Mouse (Mus musculus) v-Abl transformed pro-B cells (cell line): ENCODE data around the gene AU022252.

Experiments used
- in situ Hi-C, 2 experiments: fragments of 400-800 bp; cut with MboI; formaldehyde crosslinking; loops; one replicate each; pipeline ENCODE4 v1.15.1; 2025; ENCODE audit not compliant: unreplicated experiment in 2 of 2

AU022252 gene

GRCm38 (mm10) chr4:119245961-119246360, 13.4 kb upstream of the AU022252 start:
- in situ Hi-C loops: loop anchor here (5.0 to 10.0 kb wide), 10 partner anchors 96 to 881 kb away; partner anchors contain the start of genes Ccdc30 (in 1 of the 2), Foxj3 (in 1 of the 2), Frg2f1 (in 1 of the 2) and Guca2a (in 1 of the 2)

DNA sequence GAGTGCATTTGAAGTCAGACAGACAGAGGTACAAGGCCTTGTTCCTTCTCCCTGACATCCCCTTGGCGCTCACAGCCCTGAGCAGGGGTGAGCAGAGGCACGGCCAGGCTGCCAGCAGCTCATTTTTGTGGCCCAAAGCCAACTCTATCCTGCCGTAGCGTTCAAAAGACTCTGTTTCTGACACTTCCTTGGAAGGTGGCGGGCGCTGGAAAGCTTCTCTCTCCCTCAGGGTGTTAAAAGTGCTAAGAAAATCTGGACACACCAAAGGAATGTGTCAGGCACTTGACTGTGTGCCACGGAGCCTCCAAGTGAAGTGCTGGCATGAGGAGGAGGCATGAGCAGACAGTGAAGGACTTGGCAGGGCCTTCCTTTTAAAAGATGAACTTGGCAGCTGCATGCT, 13.0 kb upstream of the AU022252 start:
- in situ Hi-C loops: loop anchor here (5.0 to 10.0 kb wide), 10 partner anchors 97 to 882 kb away; partner anchors contain the start of genes Ccdc30 (in 1 of the 2), Foxj3 (in 1 of the 2), Frg2f1 (in 1 of the 2) and Guca2a (in 1 of the 2)

GRCm38 (mm10) chr4:119244468-119245240, 12.1 kb upstream of the AU022252 start:
- in situ Hi-C loops: loop anchor here (5.0 to 10.0 kb wide), 13 partner anchors 98 to 883 kb away; partner anchors contain the start of genes Ccdc30 (in 1 of the 2), Foxj3 (in 1 of the 2), Frg2f1 (in 1 of the 2) and Guca2a (in 1 of the 2)

GRCm38 (mm10) chr4:119242571-119242970, 10.1 kb upstream of the AU022252 start:
- in situ Hi-C loops: loop anchor here (5.0 to 10.0 kb wide), 11 partner anchors 172 to 882 kb away; partner anchors contain the start of genes Ccdc30 (in 1 of the 2), Foxj3 (in 1 of the 2), Frg2f1 (in 1 of the 2) and Guca2a (in 1 of the 2)

DNA sequence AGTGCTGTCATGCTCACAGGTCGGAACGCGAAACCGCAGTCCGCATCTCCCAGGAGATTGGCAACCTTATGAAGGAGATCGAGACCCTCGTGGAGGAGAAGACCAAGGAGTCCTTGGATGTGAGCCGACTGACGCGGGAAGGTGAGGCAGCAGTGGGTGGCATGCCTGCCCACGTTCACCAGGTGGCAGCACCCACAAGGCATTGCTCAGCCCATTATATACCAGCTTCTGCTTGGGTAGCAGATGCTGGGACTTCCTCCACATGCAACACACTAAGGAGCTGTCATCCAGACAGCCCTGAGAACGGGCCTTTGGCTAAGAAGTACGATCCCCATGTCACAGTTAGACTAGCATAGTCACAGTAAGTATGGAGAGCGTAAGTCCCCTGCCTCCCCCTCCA, 9.2 kb upstream of the AU022252 start:
- in situ Hi-C loops: loop anchor here (5.0 to 10.0 kb wide), 11 partner anchors 173 to 883 kb away; partner anchors contain the start of genes Ccdc30 (in 1 of the 2), Foxj3 (in 1 of the 2), Frg2f1 (in 1 of the 2) and Guca2a (in 1 of the 2)

DNA sequence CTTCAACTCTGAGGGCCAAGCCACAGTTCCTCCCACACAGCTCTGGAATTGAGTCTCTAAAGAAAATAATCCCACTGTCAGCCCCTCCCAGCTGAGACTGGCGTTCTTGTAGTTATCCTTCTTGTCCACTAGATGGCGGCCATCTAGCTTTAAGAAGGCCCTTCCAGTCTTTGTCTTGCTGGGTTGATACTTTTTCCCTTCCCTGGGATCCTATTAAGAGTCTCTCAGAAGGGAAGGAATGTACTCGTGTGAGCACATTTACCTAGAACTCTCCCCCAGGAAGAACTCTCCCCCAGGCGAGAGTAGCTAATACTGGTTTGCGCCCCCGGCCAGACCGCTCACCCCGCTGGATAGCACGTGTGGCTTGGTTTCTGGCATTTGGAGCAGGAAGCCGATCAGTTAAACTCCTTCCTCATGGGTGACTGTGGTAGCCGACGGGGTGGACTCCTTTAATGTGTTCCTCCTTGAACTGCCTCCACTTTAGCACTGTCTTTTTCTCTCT, 6.7 kb upstream of the AU022252 start:
- in situ Hi-C loops: no loop called here

GRCm38 (mm10) chr4:119238661-119239060, 6.1 kb upstream of the AU022252 start:
- in situ Hi-C loops: no loop called here

- in situ Hi-C loops: no loop called here
Observed at GRCm38 (mm10) chr4:119234348-119234747, 1.8 kb upstream of the AU022252 start.

DNA sequence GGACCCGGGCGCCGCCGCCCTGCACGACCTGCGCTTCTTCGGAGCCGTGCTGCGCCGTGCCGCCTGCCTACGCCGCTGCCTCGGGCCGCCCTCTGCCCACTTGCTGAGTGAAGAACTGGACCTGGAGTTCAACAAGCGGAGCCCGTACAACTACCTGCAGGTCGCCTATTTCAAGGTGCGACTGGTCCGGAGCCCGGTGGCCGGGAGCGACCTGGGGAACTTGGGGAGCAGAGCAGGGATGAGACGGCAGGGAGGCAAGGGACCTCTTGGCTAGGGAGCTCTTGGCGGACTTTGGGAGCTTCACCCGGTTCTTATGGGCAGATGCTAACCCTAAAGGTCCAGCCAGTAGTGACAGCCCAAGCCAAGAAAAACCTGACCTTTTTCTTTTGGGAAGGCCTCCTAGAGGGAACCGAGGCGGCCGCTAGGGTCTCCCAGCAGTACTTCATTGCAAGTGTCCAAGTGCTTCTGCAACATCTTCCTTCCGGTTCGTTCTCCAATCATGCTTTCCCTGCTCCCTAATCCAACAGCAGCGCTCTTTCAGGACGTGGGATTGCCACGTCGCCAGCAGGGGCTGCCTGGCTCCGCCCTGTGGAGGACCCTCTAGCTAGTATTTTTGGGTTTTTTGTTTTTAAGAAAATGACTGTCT, 867 bp upstream of the AU022252 start:
- in situ Hi-C loops: no loop called here

DNA sequence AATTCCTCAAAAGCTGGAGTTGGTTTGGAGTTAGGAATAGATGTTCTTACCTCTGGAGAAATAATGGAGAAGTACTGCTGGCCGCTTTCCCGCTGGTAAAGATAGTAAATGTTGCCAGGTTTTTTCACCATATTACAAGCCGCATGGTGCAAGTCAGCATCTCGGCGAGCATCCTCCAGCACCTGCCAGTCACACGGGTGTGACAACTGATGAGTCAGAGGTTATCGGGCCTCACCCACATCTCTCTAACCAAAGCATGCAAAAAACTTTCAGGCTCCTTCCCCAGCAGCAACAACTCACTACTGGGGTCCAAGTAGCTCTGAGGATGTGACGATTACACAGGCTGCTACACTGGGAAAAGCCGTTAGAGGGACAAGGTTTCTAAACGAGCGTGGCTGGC, 5.8 kb downstream of the AU022252 start:
- in situ Hi-C loops: no loop called here

GRCm38 (mm10) chr4:119225719-119226118, 6.8 kb downstream of the AU022252 start:
- in situ Hi-C loops: no loop called here

DNA sequence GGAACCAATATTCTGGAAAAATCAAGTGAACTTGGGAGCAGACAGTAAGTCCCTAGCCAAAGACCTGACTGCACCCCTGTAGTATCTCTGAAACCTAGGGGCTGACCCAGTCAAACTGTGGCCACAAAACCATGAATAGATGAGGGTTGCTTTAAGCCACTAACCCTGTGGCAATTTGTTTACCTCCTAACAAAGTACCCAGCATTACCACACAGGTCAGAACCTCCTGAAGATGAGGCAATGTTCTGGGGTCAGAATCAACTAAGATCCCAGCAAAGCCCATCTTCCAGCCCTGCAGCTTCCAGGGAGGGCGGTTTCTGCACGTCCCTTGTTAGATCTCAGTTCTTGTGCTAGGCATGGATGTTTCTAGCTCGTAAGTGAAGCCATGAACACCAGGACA, 8.0 kb downstream of the AU022252 start:
- in situ Hi-C loops: no loop called here

DNA sequence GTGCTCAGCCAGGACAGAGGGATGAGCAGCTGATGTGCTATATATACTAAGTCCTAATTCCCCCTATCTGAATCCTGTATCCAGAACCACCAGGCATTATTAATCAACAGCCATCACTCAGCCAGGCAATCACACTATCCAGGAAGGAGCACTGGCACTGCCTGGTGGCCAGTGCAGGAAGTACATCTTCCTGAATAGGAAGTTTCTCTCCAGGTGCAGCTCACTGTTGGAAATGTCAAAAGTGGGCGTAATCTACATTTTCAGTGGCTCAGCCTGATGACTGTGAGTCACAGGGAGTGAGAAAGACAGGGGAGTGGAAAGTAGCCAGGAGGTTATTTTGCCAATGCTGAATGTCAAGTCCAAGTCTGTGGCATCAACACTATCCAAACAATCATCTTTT, 8.8 kb downstream of the AU022252 start:
- in situ Hi-C loops: no loop called here

DNA sequence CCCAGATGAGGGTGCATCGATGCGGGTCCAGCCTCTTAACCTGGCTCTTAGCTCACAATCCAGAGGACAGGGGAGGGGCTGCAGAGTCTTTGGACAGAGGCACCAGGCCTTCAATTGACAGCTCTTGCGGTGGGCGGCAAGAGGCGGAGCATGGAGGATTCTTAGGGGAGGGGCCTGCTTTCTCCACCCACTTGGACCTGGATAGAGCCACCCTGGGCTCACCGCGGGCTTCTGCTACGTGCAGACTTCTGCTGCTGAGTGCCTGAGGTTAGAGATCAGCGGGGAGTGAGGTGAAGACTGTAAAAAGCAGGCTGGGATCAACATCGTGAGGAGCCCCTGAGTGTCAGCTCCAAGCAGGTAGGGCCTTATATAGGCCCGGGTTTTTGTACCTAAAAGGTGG, 14.3 kb downstream of the AU022252 start, which contains the start of gene Tmem269:
Tmem269 (minus strand) TSS at position 49 of the 400 bp plus-strand sequence.
- in situ Hi-C loops: no loop called here

- in situ Hi-C loops: no loop called here
Observed at GRCm38 (mm10) chr4:119216667-119217066, 15.8 kb downstream of the AU022252 start.

DNA sequence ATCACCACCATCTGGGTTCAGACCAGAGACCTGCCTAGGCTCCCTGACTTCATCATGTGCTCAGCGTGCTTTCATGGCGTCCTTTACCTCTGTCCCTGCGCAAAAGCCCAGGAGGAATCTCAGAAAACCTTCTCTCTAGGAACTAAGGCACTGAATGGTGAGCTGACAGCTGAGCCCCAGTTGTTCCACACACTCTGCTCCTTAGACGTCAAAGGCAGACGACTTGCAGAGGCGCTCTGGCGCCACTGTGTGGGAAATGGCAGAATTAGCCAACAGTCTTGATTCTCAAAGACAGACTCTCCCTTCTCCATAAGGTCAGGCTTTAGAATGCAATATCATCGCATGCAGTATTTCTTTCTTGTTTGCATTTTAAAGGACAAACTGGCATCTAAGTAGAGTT, 27.8 kb downstream of the AU022252 start:
- in situ Hi-C loops: loop anchor here in 1 of 2 experiments (5.0 to 10.0 kb wide), 3 partner anchors 47 to 560 kb away; no protein-coding TSS in a partner anchor

- in situ Hi-C loops: loop anchor here in 1 of 2 experiments (25.0 kb wide), 1 partner anchor 786 kb away; the partner anchor contains the start of genes Med8 and Szt2
Observed at GRCm38 (mm10) chr4:119198105-119198504, 34.4 kb downstream of the AU022252 start.

GRCm38 (mm10) chr4:119195582-119196320, 36.8 kb downstream of the AU022252 start:
- in situ Hi-C loops: loop anchor here in 1 of 2 experiments (25.0 kb wide), 1 partner anchor 783 kb away; the partner anchor contains the start of genes Med8 and Szt2

DNA sequence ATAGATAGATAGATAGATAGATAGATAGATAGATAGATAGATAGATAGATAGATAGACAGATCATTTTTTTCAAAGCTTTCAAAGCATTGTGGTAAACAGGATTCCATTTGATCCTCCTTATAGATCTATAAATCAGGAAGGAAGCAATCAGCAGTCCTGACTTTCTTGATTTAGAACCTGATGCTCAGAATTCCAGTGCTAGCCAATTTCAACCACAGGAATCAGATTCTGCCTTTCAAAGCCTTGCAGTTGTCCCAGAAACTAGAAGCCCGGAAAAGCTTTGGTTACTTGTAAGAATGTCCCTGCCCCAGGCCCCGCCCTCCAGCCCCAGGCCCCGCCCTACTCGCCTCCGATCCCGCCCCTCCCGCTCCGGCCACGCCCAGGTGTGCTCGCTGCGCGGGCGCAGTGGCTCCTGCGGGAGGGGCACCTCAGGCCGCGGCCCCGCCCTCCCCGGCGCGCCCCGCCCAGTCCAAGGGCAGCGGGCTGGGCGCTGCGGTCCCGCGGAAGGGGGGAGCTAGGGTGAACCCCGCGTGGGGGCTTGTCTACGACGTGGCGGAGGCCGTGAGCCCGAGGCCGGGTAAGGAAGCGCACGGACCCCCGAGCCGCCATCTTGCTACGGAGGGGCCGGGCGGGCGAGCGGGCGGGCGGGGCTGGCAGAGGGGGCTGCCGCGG, 37.5 kb downstream of the AU022252 start, which contains the start of gene Svbp:
Svbp (plus strand) TSS at position 398 of the 673 bp plus-strand sequence.
- in situ Hi-C loops: loop anchor here in 1 of 2 experiments (25.0 kb wide), 1 partner anchor 783 kb away; the partner anchor contains the start of genes Med8 and Szt2
